Comparison of ENCODE assay signal across 12 mouse cellular contexts in genomic region chr10:94920526-94920925, GRCm38 (mm10).
"Had no signal": no experiment of that assay in that cellular context is flagged by ENCODE, and none has a peak within 500 bp of the region (broad histone marks: within the 10 kb centered on the region; RNA-seq: fewer than 3 reads in every experiment).

No protein-coding gene starts in this region.

- H3K27me3 ChIP-seq: intestine, embryonic 15.5 days; limb, embryonic 15.5 days; midbrain, embryonic 13.5 days had no signal

- DNase-seq: kidney, adult 18-20 months; kidney, postnatal 10 days; kidney, postnatal 4 days; lung, embryonic 14.5 days; lung, postnatal 10 days; lung, postnatal 4 days; right cerebral cortex, postnatal 25 days; thymus, postnatal 4 days had no signal

- H3K4me3 ChIP-seq: intestine, embryonic 15.5 days; layer of hippocampus, adult 2 months; limb, embryonic 15.5 days; midbrain, embryonic 13.5 days had no signal

- H3K9me3 ChIP-seq: intestine, embryonic 15.5 days; limb, embryonic 15.5 days; midbrain, embryonic 13.5 days had no signal

- ATAC-seq: intestine, embryonic 15.5 days; midbrain, embryonic 13.5 days had no signal

- H3K9ac ChIP-seq: intestine, embryonic 15.5 days; limb, embryonic 15.5 days; lung, embryonic 14.5 days; midbrain, embryonic 13.5 days had no signal

- H3K27ac ChIP-seq: intestine, embryonic 15.5 days; limb, embryonic 15.5 days; midbrain, embryonic 13.5 days had no signal

- H3K36me3 ChIP-seq: intestine, embryonic 15.5 days; limb, embryonic 15.5 days had no signal

- H3K4me2 ChIP-seq: intestine, embryonic 15.5 days; limb, embryonic 15.5 days; midbrain, embryonic 13.5 days had no signal
